Mouse (Mus musculus) MEL (cell line): ENCODE measurements around the gene Mab21l3. TPM values are rescaled to one million over a fixed set of nuclear protein-coding genes. Genes with fewer than 3 reads are reported as not detected.

Experiments
- DNase-seq: peaks from one replicate; pipeline ENCODE4 v3.0.0; 2011; ENCODE audit warnings: low read depth, low spot score
- H3K27ac ChIP-seq: 2 replicates; pipeline ENCODE4 v1.5.1; 2012; ENCODE audit warnings: low read depth, mild to moderate bottlenecking, control low read depth, low read length, moderate library complexity; ENCODE audit not compliant: control insufficient read depth
- H3K27me3 ChIP-seq, 2 experiments: fragments of 150-350 bp in 1 of 2; sonication (generic) in 1 of 2; 2 replicates each; pipeline ENCODE4 v1.6.1; 2012; ENCODE audit warnings: low read length in 2 of 2, mild to moderate bottlenecking in 2 of 2, improper control_type of control experiment in 1 of 2, moderate library complexity in 1 of 2; ENCODE audit not compliant: insufficient read depth in 2 of 2, control insufficient read depth in 1 of 2
- H3K36me3 ChIP-seq, 2 experiments: 2 replicates each; pipeline ENCODE4 v1.6.1; 2012 to 2014; ENCODE audit warnings: low read length in 2 of 2, improper control_type of control experiment in 1 of 2, inconsistent platforms in 1 of 2, mild to moderate bottlenecking in 1 of 2; ENCODE audit not compliant: insufficient read depth in 2 of 2, control insufficient read depth in 1 of 2
- H3K4me1 ChIP-seq, 2 experiments: fragments of 150-350 bp in 1 of 2; sonication (generic) in 1 of 2; 2 replicates each; pipeline ENCODE4 v1.6.1; 2012; ENCODE audit warnings: low read length in 2 of 2, improper control_type of control experiment in 1 of 2, mild to moderate bottlenecking in 1 of 2; ENCODE audit not compliant: insufficient read depth in 2 of 2, control insufficient read depth in 1 of 2
- H3K4me3 ChIP-seq, 2 experiments: fragments of 150-350 bp in 1 of 2; sonication (generic) in 1 of 2; 2 replicates each; pipeline ENCODE4 v1.5.1; 2012; ENCODE audit warnings: low read depth in 2 of 2, low read length in 2 of 2, mild to moderate bottlenecking in 2 of 2, moderate library complexity in 2 of 2, control low read depth in 1 of 2, improper control_type of control experiment in 1 of 2; ENCODE audit not compliant: control insufficient read depth in 1 of 2, insufficient read depth in 1 of 2
- H3K79me2 ChIP-seq: 2 replicates; pipeline ENCODE4 v1.6.1; 2012; ENCODE audit warnings: mild to moderate bottlenecking, low read length, moderate library complexity; ENCODE audit not compliant: control insufficient read depth, poor library complexity, insufficient read depth
- H3K9ac ChIP-seq: 2 replicates; pipeline ENCODE4 v1.6.1; 2012; ENCODE audit warnings: low read depth, mild to moderate bottlenecking, control low read depth, low read length, moderate library complexity; ENCODE audit not compliant: control insufficient read depth, poor library complexity, severe bottlenecking
- H3K9me3 ChIP-seq: fragments of 150-350 bp; sonication (generic); replicated peaks from 2 replicates; pipeline ENCODE4 v1.6.1; 2012; ENCODE audit warnings: mild to moderate bottlenecking, low read length, improper control_type of control experiment, moderate library complexity; ENCODE audit not compliant: insufficient read depth
- EP300 ChIP-seq, 2 experiments: IDR thresholded peaks; 2 replicates each; pipeline ENCODE4 v1.6.1; 2011; ENCODE audit warnings: improper control_type of control experiment in 2 of 2, low read length in 2 of 2, low read depth in 1 of 2, mild to moderate bottlenecking in 1 of 2
- JUND ChIP-seq: IDR thresholded peaks from 2 replicates; pipeline ENCODE4 v1.6.1; 2011; ENCODE audit warnings: low read depth, mild to moderate bottlenecking, improper control_type of control experiment, low read length
- MAX ChIP-seq: IDR thresholded peaks from 2 replicates; pipeline ENCODE4 v1.6.1; 2011; ENCODE audit warnings: low read length, improper control_type of control experiment
- MEF2A ChIP-seq: IDR thresholded peaks from 2 replicates; pipeline ENCODE4 v1.6.1; 2014; ENCODE audit warnings: low read depth, mild to moderate bottlenecking, inconsistent platforms, low read length, improper control_type of control experiment; ENCODE audit not compliant: poor library complexity, insufficient replicate concordance, severe bottlenecking; ENCODE audit errors: extremely low read depth
- MYB ChIP-seq: IDR thresholded peaks from 2 replicates; pipeline ENCODE4 v1.6.1; 2011; ENCODE audit warnings: mild to moderate bottlenecking, low read depth, low read length, improper control_type of control experiment
- POLR2A ChIP-seq, 2 experiments: IDR thresholded peaks; 2 replicates each; pipeline ENCODE4 v1.6.1; 2011 to 2012; ENCODE audit warnings: low read length in 2 of 2, mild to moderate bottlenecking in 2 of 2, control low read depth in 1 of 2, improper control_type of control experiment in 1 of 2, low read depth in 1 of 2, moderate library complexity in 1 of 2; ENCODE audit not compliant: control insufficient read depth in 1 of 2, insufficient read depth in 1 of 2, poor library complexity in 1 of 2
- POLR2AphosphoS5 ChIP-seq: IDR thresholded peaks from 2 replicates; pipeline ENCODE4 v1.6.1; 2012; ENCODE audit warnings: low read depth, borderline replicate concordance, mild to moderate bottlenecking, inconsistent platforms, low read length, moderate library complexity, mixed read lengths
- RAD21 ChIP-seq: IDR thresholded peaks from 2 replicates; pipeline ENCODE4 v1.6.1; 2011; ENCODE audit warnings: mild to moderate bottlenecking, low read depth, low read length, improper control_type of control experiment
- SMC3 ChIP-seq: IDR thresholded peaks from 2 replicates; pipeline ENCODE4 v1.6.1; 2011; ENCODE audit warnings: low read depth, low read length, improper control_type of control experiment
- TAL1 ChIP-seq: IDR thresholded peaks from 2 replicates; pipeline ENCODE4 v1.6.1; 2012; ENCODE audit warnings: mild to moderate bottlenecking, inconsistent platforms, low read length, moderate library complexity, mixed read lengths
- TCF12 ChIP-seq: IDR thresholded peaks from 2 replicates; pipeline ENCODE4 v1.6.1; 2014; ENCODE audit warnings: low read depth, mild to moderate bottlenecking, inconsistent platforms, low read length, improper control_type of control experiment, moderate library complexity
- UBTF ChIP-seq: IDR thresholded peaks from 2 replicates; pipeline ENCODE4 v1.6.1; 2012; ENCODE audit warnings: low read depth, mild to moderate bottlenecking, inconsistent platforms, low read length, improper control_type of control experiment, moderate library complexity, borderline replicate concordance; ENCODE audit not compliant: insufficient read depth
- USF1 ChIP-seq: IDR thresholded peaks from 2 replicates; pipeline ENCODE4 v1.6.1; 2014; ENCODE audit warnings: low read depth, mild to moderate bottlenecking, inconsistent platforms, low read length, improper control_type of control experiment, moderate library complexity
- USF2 ChIP-seq, 2 experiments: IDR thresholded peaks; 2 replicates each; pipeline ENCODE4 v1.6.1; 2011 to 2012; ENCODE audit warnings: improper control_type of control experiment in 2 of 2, low read length in 2 of 2, borderline replicate concordance in 1 of 2, inconsistent platforms in 1 of 2, low read depth in 1 of 2, mild to moderate bottlenecking in 1 of 2; ENCODE audit not compliant: insufficient read depth in 1 of 2
- ZKSCAN1 ChIP-seq: IDR thresholded peaks from 2 replicates; pipeline ENCODE4 v1.6.1; 2012; ENCODE audit warnings: low read depth, mild to moderate bottlenecking, inconsistent platforms, low read length, improper control_type of control experiment, moderate library complexity
- ZMIZ1 ChIP-seq: IDR thresholded peaks from 2 replicates; pipeline ENCODE4 v1.6.1; 2012; ENCODE audit warnings: low read depth, mild to moderate bottlenecking, inconsistent platforms, low read length, improper control_type of control experiment, moderate library complexity
- ZNF384 ChIP-seq: IDR thresholded peaks from 2 replicates; pipeline ENCODE4 v1.6.1; 2012; ENCODE audit warnings: low read depth, mild to moderate bottlenecking, inconsistent platforms, low read length, improper control_type of control experiment
- polyA plus RNA-seq, 2 experiments: library from polyadenylated mRNA; stranded (reverse) in 1 of 2; unstranded in 1 of 2; fragments of >175 nt in 1 of 2; fragments of >200 nt in 1 of 2; gene quantifications; 2 replicates each; pipeline versions ENCODE4 v1.2.1 to v1.2.4; 2012; ENCODE audit warnings: low replicate concordance in 2 of 2, low read depth in 1 of 2; ENCODE audit not compliant: insufficient read length in 2 of 2, insufficient read depth in 1 of 2, missing spikeins in 1 of 2
- total RNA-seq: library from RNA; depleted of rRNA; stranded (reverse); fragments of 300-350 nt; gene quantifications from 2 replicates; pipeline ENCODE4 v1.2.3, GENCODE M21; 2012

Mab21l3 gene
- total and polyA plus RNA-seq, 3 experiments, result 0.04 TPM; not detected in 2

DNA sequence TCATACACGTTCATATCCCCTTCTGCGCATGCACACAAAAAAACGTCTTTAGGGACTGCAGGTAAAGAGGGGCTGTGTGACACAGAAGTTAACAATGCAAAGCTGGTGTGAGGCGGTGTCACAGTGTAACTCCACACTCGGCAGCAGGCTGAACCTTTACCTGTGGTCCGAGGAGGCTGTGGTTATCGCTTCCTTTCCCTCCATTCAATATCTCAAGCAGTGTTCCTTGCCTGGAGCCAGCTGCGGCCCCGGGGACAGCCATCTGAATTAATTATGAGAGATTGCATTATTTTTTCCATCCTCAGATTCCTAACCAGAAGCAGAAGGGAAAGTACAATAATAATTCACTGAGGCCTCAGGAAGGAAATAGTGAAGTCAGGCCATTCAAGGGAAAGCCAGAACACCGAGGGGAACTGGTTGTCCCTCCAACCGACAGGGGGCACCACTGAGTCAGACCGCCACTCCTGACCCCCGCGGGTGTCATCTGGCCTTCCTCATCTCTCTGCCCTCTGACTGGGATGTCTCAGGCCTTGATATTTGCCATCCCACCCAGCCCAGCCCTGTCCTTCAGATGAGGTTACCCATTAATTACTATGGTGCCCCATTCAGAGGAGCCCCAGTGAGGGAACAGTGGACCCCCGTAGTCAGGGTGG, 53.2 kb downstream of the Mab21l3 start:
- H3K27ac ChIP-seq, result no peak overlapping the region
- no peaks in the 10 kb centered on the region for H3K36me3 ChIP-seq
- H3K27me3 ChIP-seq, result no peaks in the 10 kb centered on the region
- TF ChIP-seq USF1, result no peak
- TF ChIP-seq RAD21, result no peak
- no peak for TF ChIP-seq EP300 (IDR thresholded peaks at IDR 0.05; ENCODE audit: low read depth in 1 of 2, low read length in 2 of 2)
- no peak for TF ChIP-seq MAX
- TF ChIP-seq JUND, result no peak
- no peak for TF ChIP-seq SMC3
- TF ChIP-seq TCF12, result no peak
- no peak for TF ChIP-seq POLR2A (IDR thresholded peaks at IDR 0.05; ENCODE audit: control insufficient read depth in 1 of 2, insufficient read depth in 1 of 2, low read depth in 1 of 2, low read length in 2 of 2, poor library complexity in 1 of 2)
- TF ChIP-seq MYB, result no peak
- no peak for TF ChIP-seq POLR2AphosphoS5
- no peak for TF ChIP-seq ZNF384
- TF ChIP-seq ZKSCAN1, result no peak
- TF ChIP-seq UBTF, result no peak
- TF ChIP-seq TAL1, result no peak
- no peak for TF ChIP-seq MEF2A
- TF ChIP-seq USF2 (IDR thresholded peaks at IDR 0.05; ENCODE audit: borderline replicate concordance in 1 of 2, insufficient read depth in 1 of 2, low read depth in 1 of 2, low read length in 2 of 2), result no peak
- TF ChIP-seq, all 39 proteins: peak for 0
- H3K9me3 ChIP-seq, result no peaks in the 10 kb centered on the region
- no peak overlapping the region for H3K4me3 ChIP-seq
- no peak overlapping the region for H3K9ac ChIP-seq
- no peaks in the 10 kb centered on the region for H3K79me2 ChIP-seq
- DNase-seq, result no peak
- H3K4me1 ChIP-seq, result no peaks in the 10 kb centered on the region

DNA sequence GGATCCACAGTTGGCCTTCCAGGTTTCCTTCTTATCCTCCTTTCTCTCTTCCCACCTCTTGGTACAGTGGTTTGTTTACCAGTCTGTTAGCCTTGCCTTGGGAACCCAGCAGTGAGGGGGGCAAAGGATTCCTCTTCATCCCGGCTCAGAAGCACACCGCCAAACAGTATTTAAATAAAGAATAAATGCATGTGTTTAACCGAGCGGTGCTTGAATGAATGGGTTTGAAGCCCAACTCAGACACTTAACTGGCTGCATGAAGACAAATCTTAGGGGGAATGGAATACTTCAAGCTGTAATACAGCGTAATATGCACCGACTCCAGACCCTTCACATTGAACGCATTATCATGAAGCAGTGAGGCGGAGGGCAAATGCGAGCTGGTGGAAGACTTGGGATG, 54.1 kb downstream of the Mab21l3 start:
- Histone ChIP-seq H3K9me3 (no peaks in the 10 kb centered on the region), H3K27me3 (no peaks in the 10 kb centered on the region), H3K27ac (no peak overlapping the region), H3K79me2 (no peaks in the 10 kb centered on the region), H3K9ac (no peak overlapping the region), H3K4me1 (no peaks in the 10 kb centered on the region), H3K36me3 (no peaks in the 10 kb centered on the region), H3K4me3 (no peak overlapping the region)
- TF ChIP-seq ZMIZ1, result no peak
- DNase-seq, result no peak
